Mouse (Mus musculus) telencephalon, adult 2 months (tissue): ENCODE measurements at regions not wholly inside any gene's neighbourhood (a gene's known extent, or its start where the extent isn't known, plus 50 kb on each side); places are given as distances from the start of the nearest gene placed in this dataset.

Experiments used
- DNase-seq: peaks from one replicate; pipeline ENCODE4 v3.0.0-alpha.2; 2011; ENCODE audit warnings: low read depth, low spot score

DNA sequence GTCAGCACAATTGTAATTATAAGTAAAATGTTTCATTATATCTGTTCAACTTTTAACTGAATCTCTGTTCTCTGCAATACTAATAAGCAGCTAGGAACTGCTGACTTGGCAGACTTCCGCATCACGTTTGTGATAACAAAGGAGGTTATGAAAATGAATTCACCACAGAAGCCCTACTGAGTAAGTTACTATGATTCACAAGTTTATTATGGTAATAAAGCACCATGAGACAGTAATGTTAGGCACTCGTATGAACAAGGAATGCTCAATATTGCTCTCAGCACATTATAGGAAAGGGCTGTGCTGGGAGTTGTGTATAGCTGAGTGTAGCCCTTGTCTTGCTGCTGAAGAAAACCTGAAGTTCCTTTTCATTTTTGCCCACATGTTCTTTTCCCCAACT lies 238.9 kb upstream of the Pcdh9 start:
- DNase-seq = no peak

DNA sequence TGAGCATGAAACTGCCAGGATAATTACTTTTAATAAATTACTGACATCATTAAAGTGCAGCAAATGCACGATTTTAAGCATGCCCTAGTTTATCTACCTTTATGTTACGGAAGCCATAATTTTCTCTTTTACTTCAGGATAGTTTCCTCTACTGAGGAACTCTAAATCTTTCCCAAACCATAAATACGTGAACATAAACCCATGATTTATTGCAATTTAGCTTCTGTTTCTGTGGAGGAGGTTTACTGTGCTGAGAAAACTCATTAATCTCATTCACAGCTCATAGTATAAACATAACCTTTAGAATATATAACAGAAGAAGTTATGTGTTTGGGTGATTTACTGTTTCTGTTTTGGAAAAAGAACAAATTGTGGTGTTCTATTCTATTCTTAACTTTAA lies 233.1 kb upstream of the Pcdh9 start:
- no peak for DNase-seq

DNA sequence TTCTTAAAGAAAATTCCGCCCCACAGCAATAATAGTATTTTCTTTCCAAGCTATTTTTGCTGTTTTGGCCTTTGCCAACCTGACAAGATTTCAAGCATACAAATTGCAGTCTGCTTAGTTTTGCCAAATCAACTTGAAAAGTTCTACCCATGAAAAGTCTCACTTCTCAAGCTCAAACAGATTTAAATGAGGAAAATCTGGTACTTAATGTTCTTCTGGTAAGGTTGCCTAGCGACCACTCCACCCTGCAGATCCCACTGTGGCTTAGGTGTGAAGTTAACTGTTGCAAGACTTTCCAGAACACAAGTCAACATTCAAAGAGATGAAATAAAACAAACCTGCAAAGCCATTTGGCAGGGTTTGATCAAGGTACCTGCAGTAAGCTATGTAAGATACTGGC lies 208.4 kb upstream of the Pcdh9 start:
- peak; percentile 34 for DNase-seq

DNA sequence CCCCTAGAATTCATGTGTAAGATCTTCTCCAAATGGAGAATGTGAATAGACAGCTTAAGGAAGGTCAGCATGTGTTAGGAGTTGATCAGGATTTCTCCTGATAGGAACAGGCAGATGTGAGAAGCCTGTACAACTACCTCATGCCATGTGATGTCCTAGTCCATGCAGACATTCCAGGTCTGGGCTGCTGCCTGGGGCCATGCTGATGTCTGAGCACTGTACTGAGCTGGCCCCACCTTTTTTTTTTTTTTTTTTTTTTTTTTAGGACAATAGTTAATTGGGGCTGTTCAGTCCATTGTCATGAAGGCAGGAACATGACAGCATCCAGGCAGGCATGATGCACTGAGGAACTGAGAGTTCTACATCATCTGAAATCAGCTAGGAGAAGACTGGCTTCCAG lies 203.5 kb upstream of the Pcdh9 start:
- no peak for DNase-seq
